Mouse (Mus musculus) kidney, adult 2 months (tissue): Measurements from ENCODE around the gene Lrba.

Source experiments
- CTCF ChIP-seq: fragments of 200-500 bp; conservative IDR thresholded peaks from 2 replicates; pipeline ENCODE4 v1.5.1; 2011; ENCODE audit warnings: low read depth, mild to moderate bottlenecking, control low read depth, low read length, moderate library complexity, mixed read lengths; ENCODE audit not compliant: insufficient read depth, insufficient read length
- POLR2A ChIP-seq: fragments of 200-500 bp; IDR thresholded peaks from one replicate; pipeline ENCODE4 v1.6.1; 2011; ENCODE audit warnings: low read depth, low read length, control low read depth

- TF ChIP-seq CTCF (peak; percentile 23; the same call in 1 of the 2 replicates), POLR2A (no peak)
Measured at GRCm38 (mm10) chr3:86268074-86268702, 43.7 kb downstream of the Lrba start.
